Mouse (Mus musculus): ENCODE data around the gene Olfr490. TPM values are rescaled to one million over a fixed set of nuclear protein-coding genes. Genes with fewer than 3 reads are reported as not detected.

The Olfr490 gene
- not detected in 2 replicates for polyA plus RNA-seq (2012; rRNA removed)

GRCm38 (mm10) chr7:108288834-108289233 is at the start of gene Olfr490:
Gene Olfr490 (minus strand): TSS chr7:108288934.

GRCm38 (mm10) chr7:108323574-108323973 is 34.8 kb upstream of the Olfr490 start, which contains the start of gene Olfr492:
Gene Olfr492 (minus strand): TSS chr7:108323674.

GRCm38 (mm10) chr7:108313151-108313550 is 24.4 kb upstream of the Olfr490 start, which contains the start of gene Olfr491:
Gene Olfr491 (plus strand): TSS chr7:108313451.

GRCm38 (mm10) chr7:108258247-108258646 is 30.5 kb downstream of the Olfr490 start, which contains the start of gene Olfr488:
Gene Olfr488 (minus strand): TSS chr7:108258347.

Other genes with a start within 250 kb of the Olfr490 start
- gene Olfr479, start 238.2 kb downstream of the Olfr490 start, polyA plus RNA-seq (2012; rRNA removed) = not detected in 2 replicates
- gene Olfr480, start 221.6 kb downstream of the Olfr490 start, polyA plus RNA-seq (2012; rRNA removed) = not detected in 2 replicates
- not detected in 2 replicates for gene Olfr481, start 209.1 kb downstream of the Olfr490 start, polyA plus RNA-seq (2012; rRNA removed)
- not detected in 2 replicates for gene Olfr482, start 191.3 kb downstream of the Olfr490 start, polyA plus RNA-seq (2012; rRNA removed)
- gene Olfr483, start 188.1 kb downstream of the Olfr490 start, polyA plus RNA-seq (2012; rRNA removed) = not detected in 2 replicates
- not detected in 2 replicates for gene Olfr484, start 161.5 kb downstream of the Olfr490 start, polyA plus RNA-seq (2012; rRNA removed)
- gene Olfr485, start 129.1 kb downstream of the Olfr490 start, polyA plus RNA-seq (2012; rRNA removed) = not detected in 2 replicates
- not detected in 2 replicates for gene Olfr486, start 116.2 kb downstream of the Olfr490 start, polyA plus RNA-seq (2012; rRNA removed)
- gene Olfr487, start 74.3 kb downstream of the Olfr490 start, polyA plus RNA-seq (2012; rRNA removed) = not detected in 2 replicates
- gene Olfr488, start 30.6 kb downstream of the Olfr490 start, polyA plus RNA-seq (2012; rRNA removed) = not detected in 2 replicates
- gene Olfr491, start 24.5 kb upstream of the Olfr490 start, polyA plus RNA-seq (2012; rRNA removed) = not detected in 2 replicates
- gene Olfr492, start 34.7 kb upstream of the Olfr490 start, polyA plus RNA-seq (2012; rRNA removed) = not detected in 2 replicates
- gene Olfr493, start 58.0 kb upstream of the Olfr490 start, polyA plus RNA-seq (2012; rRNA removed) = not detected in 2 replicates
- not detected in 2 replicates for gene Olfr494, start 76.4 kb upstream of the Olfr490 start, polyA plus RNA-seq (2012; rRNA removed)
- gene Olfr495, start 104.2 kb upstream of the Olfr490 start, polyA plus RNA-seq (2012; rRNA removed) = not detected in 2 replicates
- gene Olfr497, start 131.5 kb upstream of the Olfr490 start, polyA plus RNA-seq (2012; rRNA removed) = not detected in 2 replicates
- not detected in 2 replicates for gene Olfr498, start 176.4 kb upstream of the Olfr490 start, polyA plus RNA-seq (2012; rRNA removed)
- gene Olfr502, start 236.1 kb upstream of the Olfr490 start, polyA plus RNA-seq (2012; rRNA removed) = not detected in 2 replicates

All from ovary, adult 2 months (tissue).